Comparison of ENCODE assay signal across 16 mouse cellular contexts in genomic region chr5:18089956-18090355, GRCm38 (mm10).
DNase-seq lines count a peak whose midpoint lies in the region; ATAC-seq and TF ChIP-seq lines count a peak whose summit lies in the region.
"Had no signal": no experiment of that assay in that cellular context is flagged by ENCODE, and none has a peak within 500 bp of the region (broad histone marks: within the 10 kb centered on the region; RNA-seq: fewer than 3 reads in every experiment).

No protein-coding gene starts in this region.

- TF ChIP-seq POLR2A in ES-Bruce4 (IDR thresholded peaks at IDR 0.05; ENCODE audit: insufficient read depth, low read length): no peak

- no peak for TF ChIP-seq CTCF in E14TG2a.4 (conservative IDR thresholded peaks at IDR 0.05; ENCODE audit: low read length)
- no peak for TF ChIP-seq CTCF in ES-Bruce4 (IDR thresholded peaks at IDR 0.05; ENCODE audit: low read depth, low read length)

- no peak overlapping the region for H3K4me2 ChIP-seq in kidney, embryonic 15.5 days
- H3K4me2 ChIP-seq: midbrain, embryonic 12.5 days had no signal

- intact Hi-C loops in heart, postnatal 10 days (cut with DNase I): no loop called here

- peak overlapping the region; percentile 93 for H3K27ac ChIP-seq in ES-Bruce4 (ENCODE audit: insufficient read depth, low read length)
- H3K27ac ChIP-seq in embryonic facial prominence, embryonic 10.5 days (replicated peaks): peak overlapping the region; percentile 24; the same call in 1 of the 2 replicates
- no peak overlapping the region for H3K27ac ChIP-seq in kidney, embryonic 15.5 days
- H3K27ac ChIP-seq: macrophage; midbrain, embryonic 12.5 days had no signal

- H3K27me3 ChIP-seq in E14TG2a.4 (ENCODE audit: insufficient read depth, low read length): no peaks in the 10 kb centered on the region
- no peaks in the 10 kb centered on the region for H3K27me3 ChIP-seq in ES-Bruce4 (ENCODE audit: control insufficient read depth, insufficient read depth, low read length, poor library complexity, severe bottlenecking)
- no peaks in the 10 kb centered on the region for H3K27me3 ChIP-seq in embryonic facial prominence, embryonic 10.5 days (replicated peaks; ENCODE audit: low read depth, poor library complexity, severe bottlenecking)
- no peaks in the 10 kb centered on the region for H3K27me3 ChIP-seq in kidney, embryonic 15.5 days
- H3K27me3 ChIP-seq: midbrain, embryonic 12.5 days had no signal

- WGBS in embryonic facial prominence, embryonic 10.5 days: 17% methylated on average over 2 of the region's 2 CpGs
- 40% methylated on average over 2 of the region's 2 CpGs for WGBS in kidney, embryonic 15.5 days

- no peaks in the 10 kb centered on the region for H3K36me3 ChIP-seq in E14TG2a.4 (ENCODE audit: insufficient read depth, low read length)
- H3K36me3 ChIP-seq in ES-Bruce4 (ENCODE audit: control insufficient read depth, insufficient read depth, low read length, poor library complexity, severe bottlenecking): no peaks in the 10 kb centered on the region
- H3K36me3 ChIP-seq in embryonic facial prominence, embryonic 10.5 days (replicated peaks): no peaks in the 10 kb centered on the region
- H3K36me3 ChIP-seq in kidney, embryonic 15.5 days: no peaks in the 10 kb centered on the region
- H3K36me3 ChIP-seq: midbrain, embryonic 12.5 days had no signal

- peaks cover 33% of the 10 kb centered on the region for H3K4me1 ChIP-seq in E14TG2a.4 (replicated peaks; ENCODE audit: low read depth, low read length)
- H3K4me1 ChIP-seq in ES-Bruce4 (ENCODE audit: control insufficient read depth, insufficient read depth, low read length): peaks cover 1% of the 10 kb centered on the region
- H3K4me1 ChIP-seq in embryonic facial prominence, embryonic 10.5 days: peaks cover 9% of the 10 kb centered on the region
- H3K4me1 ChIP-seq in kidney, embryonic 15.5 days: peaks cover 5% of the 10 kb centered on the region; the same call in 1 of the 2 replicates
- H3K4me1 ChIP-seq: midbrain, embryonic 12.5 days had no signal

- peak; percentile 76 for TF ChIP-seq EP300 in ES-Bruce4 (IDR thresholded peaks at IDR 0.05; ENCODE audit: insufficient read depth, low read depth, low read length)

- H3K4me3 ChIP-seq in E14TG2a.4 (replicated peaks; ENCODE audit: low read length): peak overlapping the region; percentile 37; the same call in 1 of the 2 replicates
- no peak overlapping the region for H3K4me3 ChIP-seq in ES-Bruce4 (ENCODE audit: low read depth, low read length)
- H3K4me3 ChIP-seq in embryonic facial prominence, embryonic 10.5 days: no peak overlapping the region
- H3K4me3 ChIP-seq in kidney, embryonic 15.5 days (replicated peaks): no peak overlapping the region
- H3K4me3 ChIP-seq: midbrain, embryonic 12.5 days; myocyte had no signal

- 0 out of 2 replicates have a peak, but pooled peaks have one; percentile 31 for ATAC-seq in kidney, embryonic 15.5 days (replicated peaks; ENCODE audit: low FRiP score)
- ATAC-seq: CD4-positive, CD25-positive, alpha-beta regulatory T cell, adult 4 months had no signal

- H3K9ac ChIP-seq in ES-Bruce4 (ENCODE audit: low read depth, poor library complexity, severe bottlenecking): peak overlapping the region; percentile 39; the same call in 1 of the 2 replicates
- H3K9ac ChIP-seq in kidney, embryonic 15.5 days: no peak overlapping the region
- H3K9ac ChIP-seq: midbrain, embryonic 12.5 days had no signal

- DNase-seq in embryonic facial prominence, embryonic 10.5 days (ENCODE audit: low spot score): peak; percentile 54
- no peak for DNase-seq in cerebellum, postnatal 14 days
- DNase-seq in adrenal gland, postnatal 25 days: no peak
- DNase-seq in heart, postnatal 10 days: no peak
- DNase-seq: cerebellum, adult 18-20 months; heart, postnatal 4 days; lung, adult 2 months; spleen, adult 18-20 months; thymus, postnatal 36 days had no signal

- H3K9me3 ChIP-seq in E14TG2a.4 (ENCODE audit: low read length) (no peaks in the 10 kb centered on the region; the same call in 1 of the 2 replicates), ES-Bruce4 (replicated peaks; ENCODE audit: control insufficient read depth, insufficient read depth, low read length, poor library complexity, severe bottlenecking) (no peaks in the 10 kb centered on the region; the same call in 1 of the 2 replicates)
- no peaks in the 10 kb centered on the region for H3K9me3 ChIP-seq in embryonic facial prominence, embryonic 10.5 days
- no peaks in the 10 kb centered on the region for H3K9me3 ChIP-seq in kidney, embryonic 15.5 days (replicated peaks)
- H3K9me3 ChIP-seq: midbrain, embryonic 12.5 days had no signal
